Mouse (Mus musculus) heart, postnatal 0 days (tissue): ENCODE measurements around the gene Pcsk2. TPM values are rescaled to one million over a fixed set of nuclear protein-coding genes. Genes with fewer than 3 reads are reported as not detected.

ENCODE experiments used
- ATAC-seq: fragments of 200-750 bp; cut with Nextera tagmentation; 2 replicates; pipeline ENCODE4 v1.8.0; 2017; ENCODE audit warnings: low read depth, moderate number of reproducible peaks, moderate library complexity; ENCODE audit not compliant: insufficient read depth
- DNase-seq: peaks from one replicate; pipeline ENCODE4 v3.0.0-alpha.2; 2016; ENCODE audit warnings: low spot score
- H3K27ac ChIP-seq: fragments of 300-500 bp; sonication (generic); 2 replicates; pipeline ENCODE4 v1.5.1; 2014; ENCODE audit warnings: low read depth, mild to moderate bottlenecking
- H3K27me3 ChIP-seq: fragments of 300-500 bp; sonication (generic); 2 replicates; pipeline ENCODE4 v1.6.1; 2014; ENCODE audit warnings: low read length, mixed read lengths; ENCODE audit not compliant: control insufficient read depth, insufficient read depth
- H3K36me3 ChIP-seq: fragments of 300-500 bp; sonication (generic); replicated peaks from 2 replicates; pipeline ENCODE4 v1.6.1; 2014; ENCODE audit warnings: low read length, mixed read lengths; ENCODE audit not compliant: control insufficient read depth, insufficient read depth
- H3K4me1 ChIP-seq: fragments of 300-500 bp; sonication (generic); 2 replicates; pipeline ENCODE4 v1.6.1; 2014; ENCODE audit warnings: antibody characterized with exemption; ENCODE audit not compliant: control insufficient read depth, insufficient read depth
- H3K4me2 ChIP-seq: fragments of 300-500 bp; sonication (generic); 2 replicates; pipeline ENCODE4 v1.6.1; 2014; ENCODE audit warnings: low read depth, mild to moderate bottlenecking, low read length, moderate library complexity
- H3K4me3 ChIP-seq: fragments of 300-500 bp; sonication (generic); 2 replicates; pipeline ENCODE4 v1.5.1; 2014; ENCODE audit warnings: low read depth, low read length
- H3K9ac ChIP-seq: fragments of 300-500 bp; sonication (generic); replicated peaks from 2 replicates; pipeline ENCODE4 v1.6.1; 2014; ENCODE audit warnings: low read depth, low read length, mixed read lengths
- H3K9me3 ChIP-seq: fragments of 300-500 bp; sonication (generic); replicated peaks from 2 replicates; pipeline ENCODE4 v1.6.1; 2016; ENCODE audit warnings: low read length; ENCODE audit not compliant: control insufficient read depth
- CTCF ChIP-seq: IDR thresholded peaks from 2 replicates; pipeline ENCODE4 v1.5.1; 2016; ENCODE audit warnings: antibody characterized with exemption, control low read depth, low read depth
- EP300 ChIP-seq: IDR thresholded peaks from 2 replicates; pipeline ENCODE4 v1.6.1; 2016; ENCODE audit warnings: antibody characterized with exemption, low read depth
- WGBS: fragments of 180-500 bp; shearing (Covaris S2); extraction: QIAGEN DNeasy Blood & Tissue Kit; methylation state at CpG from one replicate; pipeline ENCODE4 v1.1.7; 2014; 5-methylcytosine and 5-hydroxymethylcytosine counted together
- polyA plus RNA-seq: library from polyadenylated mRNA; unstranded; fragments of >200 nt; fragmentation: Nextera tagmentation; extraction: Ambion mirVana; gene quantifications from 2 replicates; pipeline ENCODE4 v1.2.1, GENCODE M21; 2015
- total RNA-seq: library from RNA; depleted of rRNA; stranded (reverse); fragments of >200 nt; gene quantifications from 2 replicates; pipeline ENCODE4 v1.2.3, GENCODE M21; 2014; ENCODE audit warnings: low replicate concordance

The Pcsk2 gene
- total and polyA plus RNA-seq, 2 experiments from 2014 or later, result 0.05 TPM; not detected in 1

- DNase-seq, result no peak
- H3K4me2 ChIP-seq, result no peak overlapping the region
- H3K4me1 ChIP-seq, result no peaks in the 10 kb centered on the region
- no peak for ATAC-seq
- H3K9me3 ChIP-seq, result no peaks in the 10 kb centered on the region
- H3K27me3 ChIP-seq, result no peaks in the 10 kb centered on the region
- no peak overlapping the region for H3K4me3 ChIP-seq
- TF ChIP-seq CTCF (peak; percentile 49), EP300 (no peak)
- H3K36me3 ChIP-seq, result no peaks in the 10 kb centered on the region
- no peak overlapping the region for H3K27ac ChIP-seq
- 7% methylated on average over 4 of the region's 4 CpGs for WGBS
- no peak overlapping the region for H3K9ac ChIP-seq
These were observed 230.5 kb downstream of the Pcsk2 start for GRCm38 (mm10) chr2:143776448-143776847.

GRCm38 (mm10) chr2:143780310-143780709 is 234.4 kb downstream of the Pcsk2 start:
- H3K9me3 ChIP-seq, result no peaks in the 10 kb centered on the region
- TF ChIP-seq EP300 (no peak), CTCF (no peak)

GRCm38 (mm10) chr2:143789911-143790310 is 244.0 kb downstream of the Pcsk2 start:
- no peaks in the 10 kb centered on the region for H3K9me3 ChIP-seq
- ATAC-seq, result no peak
- H3K36me3 ChIP-seq, result no peaks in the 10 kb centered on the region
- H3K4me1 ChIP-seq, result no peaks in the 10 kb centered on the region
- H3K9ac ChIP-seq, result no peak overlapping the region
- H3K27ac ChIP-seq, result no peak overlapping the region
- no peaks in the 10 kb centered on the region for H3K27me3 ChIP-seq
- no peak overlapping the region for H3K4me3 ChIP-seq
- no peak for TF ChIP-seq EP300
- TF ChIP-seq CTCF, result no peak
- no peak overlapping the region for H3K4me2 ChIP-seq
- 68% methylated on average over 5 of the region's 5 CpGs for WGBS
- no peak for DNase-seq

More at GRCm38 (mm10) chr2:143780310-143780709, 234.4 kb downstream of the Pcsk2 start:
- no peak for DNase-seq
- ATAC-seq, result no peak
- Histone ChIP-seq H3K27ac (no peak overlapping the region), H3K9ac (no peak overlapping the region), H3K36me3 (no peaks in the 10 kb centered on the region), H3K4me2 (no peak overlapping the region), H3K4me1 (no peaks in the 10 kb centered on the region), H3K4me3 (no peak overlapping the region), H3K27me3 (no peaks in the 10 kb centered on the region)
- WGBS, result 64% methylated on average over 2 of the region's 2 CpGs

DNA sequence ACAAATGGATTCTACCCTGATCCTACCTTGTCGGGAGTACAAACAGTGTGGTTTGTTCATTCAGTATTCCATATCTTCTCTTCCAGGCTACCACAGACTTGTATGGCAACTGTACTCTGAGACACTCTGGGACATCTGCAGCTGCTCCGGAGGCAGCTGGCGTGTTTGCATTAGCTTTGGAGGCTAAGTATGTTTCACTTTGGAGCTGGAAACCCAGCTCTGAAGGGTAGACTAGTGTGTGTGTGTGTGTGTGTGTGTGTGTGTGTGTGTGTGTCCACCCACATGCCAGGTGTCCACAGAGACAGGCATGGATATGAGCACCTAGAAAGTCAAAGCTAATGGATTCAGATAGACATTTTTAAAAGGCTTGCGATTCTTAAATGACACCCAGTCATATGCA is 249.9 kb downstream of the Pcsk2 start:
- no peak overlapping the region for H3K4me3 ChIP-seq
- no peak overlapping the region for H3K9ac ChIP-seq
- no peaks in the 10 kb centered on the region for H3K27me3 ChIP-seq
- no peak for TF ChIP-seq EP300
- TF ChIP-seq CTCF, result no peak
- no peak for DNase-seq
- H3K36me3 ChIP-seq, result no peaks in the 10 kb centered on the region
- ATAC-seq, result no peak
- no peak overlapping the region for H3K27ac ChIP-seq
- no peak overlapping the region for H3K4me2 ChIP-seq
- WGBS, result 80% methylated on average over 4 of the region's 4 CpGs
- no peaks in the 10 kb centered on the region for H3K9me3 ChIP-seq
- no peaks in the 10 kb centered on the region for H3K4me1 ChIP-seq

DNA sequence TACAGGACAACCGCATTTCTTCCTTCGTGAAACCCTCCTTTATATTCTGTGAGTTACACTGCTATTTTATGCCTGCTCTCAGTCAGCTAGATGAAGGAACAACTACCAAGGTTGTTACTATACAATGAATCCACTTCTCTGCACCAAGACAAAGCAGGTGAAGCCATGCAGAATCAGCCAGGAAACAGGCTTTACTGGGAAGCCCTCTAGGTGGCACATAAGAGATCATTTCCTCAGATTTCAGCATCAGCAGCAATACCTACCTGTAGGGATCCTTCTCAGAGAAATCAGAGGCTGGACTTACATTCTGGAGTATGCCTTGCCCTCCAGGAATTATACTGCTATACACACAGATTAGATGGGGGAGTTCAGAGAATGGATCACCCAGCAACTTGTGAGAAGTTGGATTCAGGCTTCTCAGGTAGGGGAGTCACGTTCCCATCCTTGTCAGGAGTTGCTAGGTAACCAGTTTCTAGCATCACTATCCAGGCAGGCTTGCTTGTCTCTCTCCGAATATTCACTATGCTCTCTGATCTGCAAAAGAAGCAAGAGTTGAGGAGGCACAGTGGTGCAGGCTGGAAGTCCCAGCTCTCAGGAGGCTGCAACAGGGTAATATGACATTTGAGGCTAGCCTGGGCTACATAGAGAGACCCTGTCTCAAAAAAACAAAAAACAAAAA is 250.5 kb downstream of the Pcsk2 start:
- Histone ChIP-seq H3K9ac (no peak overlapping the region), H3K4me2 (no peak overlapping the region), H3K27me3 (no peaks in the 10 kb centered on the region), H3K36me3 (no peaks in the 10 kb centered on the region), H3K27ac (no peak overlapping the region), H3K4me1 (no peaks in the 10 kb centered on the region), H3K9me3 (no peaks in the 10 kb centered on the region), H3K4me3 (no peak overlapping the region)
- TF ChIP-seq CTCF, result no peak
- TF ChIP-seq EP300, result no peak
- WGBS, result 68% methylated on average over 4 of the region's 4 CpGs
- ATAC-seq (no peak), DNase-seq (no peak)

GRCm38 (mm10) chr2:143801097-143801496 is 255.1 kb downstream of the Pcsk2 start:
- Histone ChIP-seq H3K4me2 (no peak overlapping the region), H3K27me3 (no peaks in the 10 kb centered on the region), H3K9ac (no peak overlapping the region), H3K4me3 (no peak overlapping the region), H3K9me3 (no peaks in the 10 kb centered on the region), H3K27ac (no peak overlapping the region), H3K4me1 (no peaks in the 10 kb centered on the region), H3K36me3 (no peaks in the 10 kb centered on the region)
- TF ChIP-seq EP300 (no peak), CTCF (no peak)
- DNase-seq, result no peak
- 60% methylated on average over 5 of the region's 5 CpGs for WGBS
- no peak for ATAC-seq
